Mouse (Mus musculus) limb, embryonic 13.5 days (tissue): ENCODE measurements at regions not wholly inside any gene's neighbourhood (a gene's known extent, or its start where the extent isn't known, plus 50 kb on each side); places are given as distances from the start of the nearest gene placed in this dataset.

Source experiments
- ATAC-seq: fragments of 200-750 bp; cut with Nextera tagmentation; 2 replicates; pipeline ENCODE4 v1.8.0; 2017; ENCODE audit warnings: low read depth, moderate number of reproducible peaks, moderate TSS enrichment; ENCODE audit not compliant: low FRiP score
- H3K27ac ChIP-seq: fragments of 300-500 bp; sonication (generic); 2 replicates; pipeline ENCODE4 v1.5.1; 2015; ENCODE audit warnings: inconsistent platforms, mild to moderate bottlenecking, moderate library complexity
- H3K27me3 ChIP-seq: fragments of 300-500 bp; sonication (generic); 2 replicates; pipeline ENCODE4 v1.6.1; 2015; ENCODE audit warnings: mild to moderate bottlenecking, inconsistent platforms
- H3K36me3 ChIP-seq: fragments of 300-500 bp; sonication (generic); 2 replicates; pipeline ENCODE4 v1.6.1; 2015; ENCODE audit warnings: inconsistent platforms, mild to moderate bottlenecking, moderate library complexity
- H3K4me1 ChIP-seq: fragments of 300-500 bp; sonication (generic); 2 replicates; pipeline ENCODE4 v1.6.1; 2015; ENCODE audit warnings: inconsistent platforms
- H3K4me2 ChIP-seq: fragments of 300-500 bp; sonication (generic); replicated peaks from 2 replicates; pipeline ENCODE4 v1.6.1; 2015; ENCODE audit warnings: inconsistent platforms, mild to moderate bottlenecking, moderate library complexity
- H3K4me3 ChIP-seq: fragments of 300-500 bp; sonication (generic); 2 replicates; pipeline ENCODE4 v1.5.1; 2015; ENCODE audit warnings: moderate library complexity, mild to moderate bottlenecking, inconsistent platforms
- H3K9ac ChIP-seq: fragments of 300-500 bp; sonication (generic); 2 replicates; pipeline ENCODE4 v1.6.1; 2015; ENCODE audit warnings: mild to moderate bottlenecking, inconsistent platforms
- H3K9me3 ChIP-seq: fragments of 300-500 bp; sonication (generic); 2 replicates; pipeline ENCODE4 v1.6.1; 2016; ENCODE audit warnings: inconsistent platforms
- WGBS: fragments of 180-500 bp; shearing (Covaris S2); methylation state at CpG from one replicate; pipeline ENCODE4 v1.1.7; 2015; 5-methylcytosine and 5-hydroxymethylcytosine counted together

DNA sequence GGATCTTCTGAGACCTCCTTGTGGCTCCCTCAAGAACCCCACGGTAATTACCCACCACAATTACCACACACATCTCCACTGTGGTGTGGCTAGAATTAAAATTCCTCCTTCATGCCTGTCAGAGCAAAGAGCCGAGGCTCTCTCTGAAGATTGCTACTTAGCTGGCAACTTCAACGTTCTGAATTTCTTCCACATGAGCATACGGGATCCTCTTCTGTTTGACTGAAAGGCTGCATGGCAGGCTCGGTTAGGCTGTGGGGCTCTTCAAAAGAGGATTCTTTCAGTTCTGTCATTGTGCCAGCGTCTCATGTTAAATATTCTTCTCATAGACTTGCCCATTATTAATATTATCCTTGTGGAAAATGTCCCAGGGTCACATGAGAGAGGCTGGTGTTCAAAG is 334.9 kb upstream of the Mgmt start:
- Histone ChIP-seq H3K27ac (no peak overlapping the region), H3K4me1 (0 out of 2 replicates have a peak, but pooled peaks cover 5% of the 10 kb centered on the region), H3K36me3 (no peaks in the 10 kb centered on the region), H3K4me2 (no peak overlapping the region), H3K9me3 (no peaks in the 10 kb centered on the region), H3K9ac (no peak overlapping the region), H3K4me3 (no peak overlapping the region), H3K27me3 (peaks cover 7% of the 10 kb centered on the region; the same call in 1 of the 2 replicates)
- no peak for ATAC-seq
- WGBS = 76% methylated on average over 6 of the region's 6 CpGs

DNA sequence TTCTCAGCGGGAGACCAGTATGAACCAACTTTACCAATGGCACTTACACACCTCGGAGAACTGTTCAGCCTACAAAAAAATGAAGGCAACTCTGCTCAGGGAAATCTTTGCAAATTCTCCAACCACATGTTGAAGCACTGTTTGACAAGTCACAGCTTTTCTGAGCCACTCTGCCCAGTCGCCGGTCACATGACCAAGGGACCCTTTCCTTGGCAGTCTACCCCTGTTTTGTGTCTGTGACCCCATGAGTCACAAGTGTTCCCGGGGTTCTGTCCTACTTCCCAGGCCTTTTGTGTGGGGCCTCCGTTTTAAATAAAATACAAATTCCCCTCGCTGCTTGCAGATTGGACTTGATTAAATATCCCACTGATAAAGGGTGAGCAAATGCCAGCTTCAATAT is 323.5 kb upstream of the Mgmt start:
- 79% methylated on average over 7 of the region's 7 CpGs for WGBS
- ATAC-seq = no peak
- Histone ChIP-seq H3K9me3 (no peaks in the 10 kb centered on the region), H3K4me1 (no peaks in the 10 kb centered on the region), H3K27me3 (no peaks in the 10 kb centered on the region), H3K9ac (no peak overlapping the region), H3K4me3 (no peak overlapping the region), H3K36me3 (no peaks in the 10 kb centered on the region), H3K4me2 (no peak overlapping the region), H3K27ac (no peak overlapping the region)

GRCm38 (mm10) chr7:136581896-136582295 is 312.5 kb upstream of the Mgmt start:
- Histone ChIP-seq H3K36me3 (no peaks in the 10 kb centered on the region), H3K9ac (0 out of 2 replicates have a peak overlapping the region, but pooled peaks have one; percentile 15), H3K4me3 (no peak overlapping the region), H3K27me3 (peaks cover 50% of the 10 kb centered on the region), H3K4me2 (no peak overlapping the region), H3K27ac (no peak overlapping the region), H3K9me3 (no peaks in the 10 kb centered on the region), H3K4me1 (peaks cover 24% of the 10 kb centered on the region)
- ATAC-seq = no peak
- 20% methylated on average over 12 of the region's 12 CpGs for WGBS

- no peak overlapping the region for H3K9ac ChIP-seq
- no peak for ATAC-seq
- no peaks in the 10 kb centered on the region for H3K9me3 ChIP-seq
- H3K27me3 ChIP-seq = peaks cover 50% of the 10 kb centered on the region
- H3K36me3 ChIP-seq = no peaks in the 10 kb centered on the region
- H3K27ac ChIP-seq = no peak overlapping the region
- H3K4me2 ChIP-seq = no peak overlapping the region
- no peak overlapping the region for H3K4me3 ChIP-seq
- peaks cover 38% of the 10 kb centered on the region for H3K4me1 ChIP-seq
- WGBS = 65% methylated on average over 17 of the region's 17 CpGs
Measured at GRCm38 (mm10) chr7:136584361-136584760, 310.1 kb upstream of the Mgmt start.

GRCm38 (mm10) chr7:136588491-136588890 is 305.9 kb upstream of the Mgmt start:
- Histone ChIP-seq H3K9me3 (no peaks in the 10 kb centered on the region), H3K36me3 (no peaks in the 10 kb centered on the region), H3K4me1 (peaks cover 27% of the 10 kb centered on the region; the same call in 1 of the 2 replicates), H3K4me2 (no peak overlapping the region), H3K4me3 (no peak overlapping the region), H3K9ac (no peak overlapping the region), H3K27me3 (peaks cover 27% of the 10 kb centered on the region), H3K27ac (no peak overlapping the region)
- 63% methylated on average over 6 of the region's 6 CpGs for WGBS
- ATAC-seq = no peak

DNA sequence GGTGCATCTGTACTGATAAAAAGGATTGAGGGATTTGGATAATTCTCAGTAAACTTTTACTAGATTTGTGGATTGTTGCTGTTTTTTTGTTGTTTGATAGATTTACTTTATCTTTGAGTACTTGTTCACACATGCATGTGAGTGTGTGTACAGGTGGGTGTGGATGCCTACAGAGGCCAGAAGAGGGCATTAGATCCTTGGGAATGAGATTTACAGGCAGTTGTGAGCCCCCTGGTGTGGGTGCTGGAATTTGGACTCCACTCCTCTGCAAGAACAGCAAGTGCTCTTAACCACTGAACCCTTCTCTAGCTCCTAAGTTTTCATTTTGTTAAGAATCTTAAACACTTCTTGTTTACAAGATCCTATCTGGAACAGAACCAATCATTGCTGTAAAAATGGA is 303.5 kb upstream of the Mgmt start:
- ATAC-seq = no peak

GRCm38 (mm10) chr7:136607278-136608120 is 286.9 kb upstream of the Mgmt start:
- ATAC-seq = peak; percentile 84
- H3K4me3 ChIP-seq = no peak overlapping the region
- H3K27ac ChIP-seq = no peak overlapping the region
- peaks cover 21% of the 10 kb centered on the region for H3K27me3 ChIP-seq
- no peaks in the 10 kb centered on the region for H3K36me3 ChIP-seq
- peaks cover 37% of the 10 kb centered on the region for H3K4me1 ChIP-seq
- peak overlapping the region; percentile 24 for H3K4me2 ChIP-seq
- no peaks in the 10 kb centered on the region for H3K9me3 ChIP-seq
- no peak overlapping the region for H3K9ac ChIP-seq
- WGBS = 28% methylated on average over 7 of the region's 7 CpGs

More for the DNA sequence above, 303.5 kb upstream of the Mgmt start:
- H3K9me3 ChIP-seq = no peaks in the 10 kb centered on the region
- peaks cover 5% of the 10 kb centered on the region; the same call in 1 of the 2 replicates for H3K27me3 ChIP-seq
- no peak overlapping the region for H3K27ac ChIP-seq
- no peaks in the 10 kb centered on the region for H3K36me3 ChIP-seq
- H3K4me2 ChIP-seq = no peak overlapping the region
- no peak overlapping the region for H3K9ac ChIP-seq
- no peak overlapping the region for H3K4me3 ChIP-seq
- 0 out of 2 replicates have a peak, but pooled peaks cover 14% of the 10 kb centered on the region for H3K4me1 ChIP-seq

DNA sequence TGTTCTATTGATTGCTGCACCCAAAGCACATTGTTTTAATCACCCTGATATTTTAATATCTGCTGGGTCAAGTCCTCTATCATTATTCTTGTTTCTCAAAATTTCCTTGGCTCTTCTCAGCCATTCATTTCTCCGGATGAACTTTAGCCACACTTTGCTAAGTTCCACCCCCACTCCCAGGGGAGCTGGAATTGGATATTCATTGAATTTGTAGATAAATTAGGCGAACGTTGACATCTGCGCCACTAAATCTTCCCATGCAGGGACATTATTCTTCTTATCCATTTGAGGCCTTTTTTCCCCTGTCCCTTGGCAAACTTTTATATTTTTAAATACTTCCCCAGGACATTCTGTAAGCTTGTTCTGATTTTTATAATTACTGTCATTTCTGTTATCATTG is 280.9 kb upstream of the Mgmt start:
- no peaks in the 10 kb centered on the region for H3K9me3 ChIP-seq
- H3K27me3 ChIP-seq = peaks cover 13% of the 10 kb centered on the region
- no peak overlapping the region for H3K27ac ChIP-seq
- H3K4me1 ChIP-seq = peaks cover 14% of the 10 kb centered on the region
- no peak overlapping the region for H3K4me2 ChIP-seq
- ATAC-seq = no peak
- no peak overlapping the region for H3K4me3 ChIP-seq
- 66% methylated on average over 4 of the region's 4 CpGs for WGBS
- no peak overlapping the region for H3K9ac ChIP-seq
- no peaks in the 10 kb centered on the region for H3K36me3 ChIP-seq

DNA sequence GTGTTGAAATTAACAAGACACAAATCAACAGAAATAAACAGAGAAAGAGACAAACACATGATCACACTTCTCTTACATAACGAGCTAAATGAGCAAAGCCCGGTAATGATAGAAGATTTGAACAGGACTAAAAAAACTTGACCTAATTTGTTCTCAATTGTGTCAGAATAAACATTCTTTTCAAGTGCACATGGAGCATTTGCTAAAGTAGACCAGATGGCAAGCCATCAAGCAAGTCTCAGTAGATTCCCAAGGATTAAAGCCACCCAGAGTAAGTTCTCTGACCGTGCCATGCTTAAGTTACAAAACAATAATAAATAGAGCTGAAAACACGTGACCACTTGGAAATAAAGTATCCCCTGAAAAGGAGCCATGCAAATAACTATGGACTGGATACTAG is 269.9 kb upstream of the Mgmt start:
- H3K9me3 ChIP-seq = no peaks in the 10 kb centered on the region
- 0 out of 2 replicates have a peak, but pooled peaks cover 3% of the 10 kb centered on the region for H3K4me1 ChIP-seq
- no peak for ATAC-seq
- H3K36me3 ChIP-seq = no peaks in the 10 kb centered on the region
- no peak overlapping the region for H3K4me3 ChIP-seq
- H3K27me3 ChIP-seq = peaks cover 7% of the 10 kb centered on the region; the same call in 1 of the 2 replicates
- no peak overlapping the region for H3K4me2 ChIP-seq
- WGBS = 42% methylated on average over 4 of the region's 4 CpGs
- no peak overlapping the region for H3K9ac ChIP-seq
- H3K27ac ChIP-seq = no peak overlapping the region

DNA sequence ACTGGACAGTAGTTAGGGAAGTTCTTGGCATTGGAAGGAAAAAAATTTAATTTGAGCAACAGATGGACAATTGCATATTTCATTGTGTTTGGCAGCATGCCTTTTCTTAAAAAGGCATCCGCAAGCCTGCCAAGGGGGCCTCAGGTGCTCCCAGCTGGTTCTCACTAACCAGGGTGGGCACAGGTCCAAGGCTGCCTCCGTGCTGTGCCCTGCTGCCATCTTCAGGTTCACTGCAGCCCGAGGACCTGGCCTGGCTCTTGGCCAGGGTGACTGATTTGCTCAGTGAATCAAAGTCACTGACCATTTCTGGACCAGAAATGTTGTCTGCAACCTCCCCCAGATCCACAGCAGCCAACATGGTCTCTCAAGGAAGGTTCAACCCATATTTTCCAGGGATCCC is 263.3 kb upstream of the Mgmt start:
- H3K4me1 ChIP-seq = peaks cover 23% of the 10 kb centered on the region
- H3K27ac ChIP-seq = no peak overlapping the region
- no peak overlapping the region for H3K9ac ChIP-seq
- H3K9me3 ChIP-seq = no peaks in the 10 kb centered on the region
- H3K4me3 ChIP-seq = no peak overlapping the region
- H3K4me2 ChIP-seq = no peak overlapping the region
- ATAC-seq = no peak
- H3K27me3 ChIP-seq = no peaks in the 10 kb centered on the region
- 43% methylated on average over 3 of the region's 3 CpGs for WGBS
- H3K36me3 ChIP-seq = no peaks in the 10 kb centered on the region

- H3K27me3 ChIP-seq = 0 out of 2 replicates have a peak, but pooled peaks cover 3% of the 10 kb centered on the region
- no peaks in the 10 kb centered on the region for H3K36me3 ChIP-seq
- no peak overlapping the region for H3K4me3 ChIP-seq
- H3K4me1 ChIP-seq = peaks cover 36% of the 10 kb centered on the region
- H3K9me3 ChIP-seq = no peaks in the 10 kb centered on the region
- H3K9ac ChIP-seq = no peak overlapping the region
- peak; percentile 77; the same call in 1 of the 2 replicates for ATAC-seq
- H3K4me2 ChIP-seq = 0 out of 2 replicates have a peak overlapping the region, but pooled peaks have one; percentile 25
- H3K27ac ChIP-seq = 0 out of 2 replicates have a peak overlapping the region, but pooled peaks have one; percentile 52
- 5% methylated on average over 5 of the region's 5 CpGs for WGBS
Measured at GRCm38 (mm10) chr7:136640160-136640559, 254.3 kb upstream of the Mgmt start.

- no peak overlapping the region for H3K4me2 ChIP-seq
- H3K9ac ChIP-seq = no peak overlapping the region
- no peak overlapping the region for H3K27ac ChIP-seq
- 88% methylated on average over 7 of the region's 7 CpGs for WGBS
- H3K4me1 ChIP-seq = peaks cover 30% of the 10 kb centered on the region
- 0 out of 2 replicates have a peak, but pooled peaks cover 3% of the 10 kb centered on the region for H3K27me3 ChIP-seq
- no peaks in the 10 kb centered on the region for H3K36me3 ChIP-seq
- no peak for ATAC-seq
- H3K4me3 ChIP-seq = no peak overlapping the region
- H3K9me3 ChIP-seq = no peaks in the 10 kb centered on the region
Measured at GRCm38 (mm10) chr7:136640771-136641170, 253.6 kb upstream of the Mgmt start.
